Mouse (Mus musculus) limb, embryonic 12.5 days (tissue): ENCODE data around the gene Rplp1. TPM values are rescaled to one million over a fixed set of nuclear protein-coding genes. Genes with fewer than 3 reads are reported as not detected.

Source experiments
- ATAC-seq: fragments of 200-750 bp; cut with Nextera tagmentation; 2 replicates; pipeline ENCODE4 v1.8.0; 2017; ENCODE audit warnings: low read depth, moderate TSS enrichment; ENCODE audit not compliant: insufficient number of reproducible peaks, insufficient read depth, low FRiP score, low TSS enrichment
- H3K27ac ChIP-seq: fragments of 300-500 bp; sonication (generic); 2 replicates; pipeline ENCODE4 v1.5.1; 2016; ENCODE audit warnings: mild to moderate bottlenecking, moderate library complexity
- H3K27me3 ChIP-seq: fragments of 300-500 bp; sonication (generic); 2 replicates; pipeline ENCODE4 v1.6.1; 2016; ENCODE audit warnings: mild to moderate bottlenecking, moderate library complexity
- H3K36me3 ChIP-seq: fragments of 300-500 bp; sonication (generic); 2 replicates; pipeline ENCODE4 v1.6.1; 2016; ENCODE audit warnings: mild to moderate bottlenecking, moderate library complexity
- H3K4me1 ChIP-seq: fragments of 300-500 bp; sonication (generic); replicated peaks from 2 replicates; pipeline ENCODE4 v1.6.1; 2016
- H3K4me2 ChIP-seq: fragments of 300-500 bp; sonication (generic); 2 replicates; pipeline ENCODE4 v1.6.1; 2016; ENCODE audit warnings: mild to moderate bottlenecking, moderate library complexity
- H3K4me3 ChIP-seq: fragments of 300-500 bp; sonication (generic); replicated peaks from 2 replicates; pipeline ENCODE4 v1.5.1; 2016; ENCODE audit warnings: mild to moderate bottlenecking
- H3K9ac ChIP-seq: fragments of 300-500 bp; sonication (generic); replicated peaks from 2 replicates; pipeline ENCODE4 v1.6.1; 2016; ENCODE audit warnings: mild to moderate bottlenecking, moderate library complexity
- H3K9me3 ChIP-seq: fragments of 300-500 bp; sonication (generic); 2 replicates; pipeline ENCODE4 v1.6.1; 2016; ENCODE audit warnings: mild to moderate bottlenecking, moderate library complexity
- WGBS: fragments of 180-500 bp; shearing (Covaris S2); methylation state at CpG from one replicate; pipeline ENCODE4 v1.1.7; 2016; 5-methylcytosine and 5-hydroxymethylcytosine counted together
- polyA plus RNA-seq: library from polyadenylated mRNA; unstranded; fragments of >200 nt; fragmentation: Nextera tagmentation; extraction: Ambion mirVana; gene quantifications from 2 replicates; pipeline ENCODE4 v1.2.1, GENCODE M21; 2016

Rplp1 gene
- polyA plus RNA-seq, 1 experiment from 2014 or later: 1,109 TPM

DNA sequence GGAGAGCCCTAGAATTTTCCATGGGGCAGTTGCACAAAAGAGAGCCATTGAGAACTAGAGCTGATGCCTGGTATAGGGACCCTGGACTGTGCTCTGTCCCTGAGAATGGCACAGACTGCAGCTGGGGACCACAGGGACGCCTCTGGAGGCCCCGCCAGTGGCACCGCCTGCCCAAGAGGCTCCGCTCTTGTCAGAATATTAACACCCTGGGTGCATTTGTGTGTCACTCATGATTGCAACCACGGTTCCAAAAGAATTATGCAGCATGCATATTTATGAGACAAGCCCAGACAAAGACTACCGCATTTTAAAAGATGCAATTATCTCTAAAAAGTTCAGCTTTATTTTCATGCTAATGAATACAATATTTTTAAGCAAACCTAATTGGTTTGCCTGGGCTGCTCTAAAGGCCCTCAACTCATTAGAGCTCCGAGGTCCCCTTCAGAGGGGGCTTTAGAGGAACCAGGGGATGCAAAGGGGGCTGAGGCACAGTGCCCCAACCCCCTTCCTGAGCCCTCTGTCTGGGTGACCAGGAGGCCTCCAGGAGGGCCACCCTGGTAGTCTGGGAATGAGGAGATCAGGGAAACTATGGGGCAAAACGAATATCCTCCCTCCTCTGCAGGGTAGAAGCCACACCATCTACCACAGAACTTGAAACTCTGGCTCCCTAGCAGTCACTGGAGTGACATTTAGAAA is 41.9 kb downstream of the Rplp1 start:
- Histone ChIP-seq H3K4me2 (no peak overlapping the region), H3K27me3 (peaks cover 12% of the 10 kb centered on the region; the same call in 1 of the 2 replicates), H3K9me3 (no peaks in the 10 kb centered on the region), H3K9ac (no peak overlapping the region; the same call in 1 of the 2 replicates), H3K36me3 (no peaks in the 10 kb centered on the region), H3K4me3 (no peak overlapping the region), H3K27ac (peak overlapping the region; percentile 79), H3K4me1 (peaks cover 53% of the 10 kb centered on the region)
- WGBS: 40% methylated on average over 8 of the region's 8 CpGs
- no peak for ATAC-seq

DNA sequence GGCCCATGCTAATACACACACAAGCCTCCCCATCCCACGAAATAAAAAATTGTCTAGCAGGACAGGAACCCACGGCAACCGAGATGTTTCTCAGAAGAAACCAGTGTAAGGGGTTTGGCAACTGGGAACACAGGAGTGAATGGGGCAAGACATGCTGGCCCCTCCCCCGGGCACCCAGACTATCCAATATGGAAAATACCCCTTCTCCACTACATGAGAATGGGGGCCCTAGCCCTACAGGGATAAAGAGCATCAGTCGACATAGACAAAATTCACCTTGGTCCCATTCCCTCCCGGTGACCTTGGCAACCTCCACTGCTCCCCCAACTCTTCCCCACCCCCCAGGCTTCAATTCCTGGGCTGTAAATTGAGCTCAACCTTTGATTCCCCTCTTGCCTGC is 42.5 kb downstream of the Rplp1 start:
- H3K27me3 ChIP-seq: peaks cover 8% of the 10 kb centered on the region; the same call in 1 of the 2 replicates
- no peak overlapping the region for H3K9ac ChIP-seq
- no peak overlapping the region for H3K4me3 ChIP-seq
- 79% methylated on average over 6 of the region's 6 CpGs for WGBS
- H3K4me1 ChIP-seq: peaks cover 48% of the 10 kb centered on the region
- no peak for ATAC-seq
- H3K9me3 ChIP-seq: no peaks in the 10 kb centered on the region
- H3K4me2 ChIP-seq: no peak overlapping the region
- H3K27ac ChIP-seq: peak overlapping the region; percentile 41; the same call in 1 of the 2 replicates
- no peaks in the 10 kb centered on the region for H3K36me3 ChIP-seq

- WGBS: 74% methylated on average over 11 of the region's 11 CpGs
- Histone ChIP-seq H3K9ac (no peak overlapping the region), H3K4me1 (peaks cover 18% of the 10 kb centered on the region), H3K4me3 (no peak overlapping the region), H3K36me3 (no peaks in the 10 kb centered on the region), H3K4me2 (no peak overlapping the region), H3K27me3 (peaks cover 5% of the 10 kb centered on the region; the same call in 1 of the 2 replicates), H3K27ac (no peak overlapping the region), H3K9me3 (peaks cover 6% of the 10 kb centered on the region; the same call in 1 of the 2 replicates)
- ATAC-seq: no peak
Measured at GRCm38 (mm10) chr9:61867659-61868058, 46.7 kb downstream of the Rplp1 start.

Other genes with a start within 250 kb of the Rplp1 start
- gene Kif23, start 32.2 kb upstream of the Rplp1 start, polyA plus RNA-seq: 121 TPM in 2 replicates
- gene Paqr5, start 112.3 kb upstream of the Rplp1 start, polyA plus RNA-seq: 2.0 and 2.2 TPM in 2 replicates
- 27.9 and 32.6 TPM in 2 replicates for gene Glce, start 208.1 kb upstream of the Rplp1 start, polyA plus RNA-seq